Mouse (Mus musculus) urinary bladder, postnatal 14 days (tissue): Measurements from ENCODE around the gene Tradd.

ENCODE experiments used
- DNase-seq: peaks from one replicate; pipeline ENCODE4 v3.0.0; 2021; ENCODE audit warnings: low spot score

The Tradd gene

GRCm38 (mm10) chr8:105270101-105270915 is 5.9 kb upstream of the Tradd start:
- DNase-seq = no peak

- peak; percentile 76 for DNase-seq
Observed at GRCm38 (mm10) chr8:105269461-105269947, 5.1 kb upstream of the Tradd start, which contains the start of gene Hsf4. Gene Hsf4, plus strand, starts transcription at chr8:105269801.

GRCm38 (mm10) chr8:105269075-105269458 is 4.7 kb upstream of the Tradd start:
- DNase-seq = no peak

- DNase-seq = no peak
Observed at GRCm38 (mm10) chr8:105268342-105269074, 4.1 kb upstream of the Tradd start.

- no peak for DNase-seq
Observed at GRCm38 (mm10) chr8:105266775-105267174, 2.4 kb upstream of the Tradd start.

GRCm38 (mm10) chr8:105265128-105265527 is 719 bp upstream of the Tradd start:
- no peak for DNase-seq

- DNase-seq = no peak
Observed at GRCm38 (mm10) chr8:105263244-105263912, 1.0 kb downstream of the Tradd start.

GRCm38 (mm10) chr8:105261326-105261980 is 3.0 kb downstream of the Tradd start:
- DNase-seq = no peak

- no peak for DNase-seq
Observed at GRCm38 (mm10) chr8:105260371-105261099, 3.9 kb downstream of the Tradd start.

- DNase-seq = peak; percentile 78
Observed at GRCm38 (mm10) chr8:105259721-105260320, 4.6 kb downstream of the Tradd start.

GRCm38 (mm10) chr8:105258911-105259720 is 5.3 kb downstream of the Tradd start:
- DNase-seq = no peak

- DNase-seq = no peak
Observed at GRCm38 (mm10) chr8:105257318-105258114, 6.9 kb downstream of the Tradd start.

- peak; percentile 80 for DNase-seq
Observed at GRCm38 (mm10) chr8:105254966-105255350, 9.5 kb downstream of the Tradd start, which contains the start of gene B3gnt9. Gene B3gnt9, minus strand, starts transcription at chr8:105255153.

- DNase-seq = peak; percentile 91
Observed at GRCm38 (mm10) chr8:105254152-105254965, 10.1 kb downstream of the Tradd start.

GRCm38 (mm10) chr8:105253766-105254151 is 10.7 kb downstream of the Tradd start:
- no peak for DNase-seq

- DNase-seq = no peak
Observed at GRCm38 (mm10) chr8:105252680-105253537, 11.5 kb downstream of the Tradd start.

GRCm38 (mm10) chr8:105251954-105252353 is 12.5 kb downstream of the Tradd start:
- DNase-seq = no peak
